Mouse (Mus musculus) embryonic fibroblast, embryonic 13.5 days (primary cell): ENCODE data around the gene Hoxd13.

Experiments used
- CTCF ChIP-seq: IDR thresholded peaks from 2 replicates; pipeline ENCODE4 v1.5.1; 2011; ENCODE audit warnings: mild to moderate bottlenecking, control low read depth, low read length, moderate library complexity, borderline replicate concordance; ENCODE audit not compliant: insufficient read depth
- POLR2A ChIP-seq: IDR thresholded peaks from 2 replicates; pipeline ENCODE4 v1.6.1; 2011; ENCODE audit warnings: low read depth, mild to moderate bottlenecking, control low read depth, low read length, moderate library complexity

GRCm38 (mm10) chr2:74686988-74687697 lies 19.0 kb downstream of the Hoxd13 start:
- TF ChIP-seq CTCF (no peak), POLR2A (no peak)
